Mouse (Mus musculus) C3H10T1/2 (cell line): ENCODE results near the gene 1110065P20Rik. TPM values are rescaled to one million over a fixed set of nuclear protein-coding genes. Genes with fewer than 3 reads are reported as not detected.

ENCODE experiments used
- polyA plus RNA-seq, 2 experiments: library from polyadenylated mRNA; unstranded; fragments of >200 nt; fragmentation: generic; extraction: Trizol; gene quantifications; one replicate each; pipeline ENCODE4 v1.2.1; 2012; ENCODE audit warnings: missing spikeins in 2 of 2

Gene 1110065P20Rik
- polyA plus RNA-seq: 100 to 1,000 TPM in 1 of 2 experiments, 10 to 100 TPM in 1; 69.5 to 108 TPM

DNA sequence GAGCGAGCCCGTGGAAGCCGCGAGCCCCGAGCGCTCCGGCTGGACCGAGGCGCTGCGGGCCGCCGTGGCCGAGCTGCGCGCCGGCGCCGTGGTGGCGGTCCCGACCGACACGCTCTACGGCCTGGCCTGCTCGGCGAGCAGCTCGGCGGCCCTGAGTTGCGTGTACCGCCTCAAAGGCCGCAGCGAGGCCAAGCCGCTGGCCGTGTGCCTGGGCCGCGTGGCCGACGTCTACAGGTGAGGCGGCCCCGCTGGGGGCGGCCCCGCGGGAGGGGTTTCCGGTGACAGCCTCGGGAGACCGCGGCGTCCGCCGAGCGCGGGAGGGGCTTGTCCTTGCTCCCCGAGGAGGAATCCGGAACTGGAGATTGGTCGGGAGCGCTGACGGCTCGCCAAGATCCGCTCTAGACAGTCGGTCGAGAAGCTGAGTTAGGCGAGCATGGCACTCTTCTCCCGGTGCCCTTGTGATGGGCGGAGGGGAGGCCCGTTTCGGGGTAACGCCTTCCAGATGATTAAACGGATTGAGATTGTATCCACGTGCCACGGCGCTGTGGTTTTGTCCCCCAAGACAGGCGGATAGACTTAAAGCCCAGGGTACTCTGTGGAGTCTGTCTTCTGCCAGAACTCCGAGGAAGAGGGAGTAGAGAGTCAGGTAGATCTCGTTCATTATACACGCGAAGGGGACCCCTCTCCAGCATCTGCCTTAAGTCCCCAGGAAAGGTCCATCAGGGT, at the start of gene 1110065P20Rik:
TSS of gene 1110065P20Rik (minus strand) at position 264 of the 726 bp plus-strand sequence.

DNA sequence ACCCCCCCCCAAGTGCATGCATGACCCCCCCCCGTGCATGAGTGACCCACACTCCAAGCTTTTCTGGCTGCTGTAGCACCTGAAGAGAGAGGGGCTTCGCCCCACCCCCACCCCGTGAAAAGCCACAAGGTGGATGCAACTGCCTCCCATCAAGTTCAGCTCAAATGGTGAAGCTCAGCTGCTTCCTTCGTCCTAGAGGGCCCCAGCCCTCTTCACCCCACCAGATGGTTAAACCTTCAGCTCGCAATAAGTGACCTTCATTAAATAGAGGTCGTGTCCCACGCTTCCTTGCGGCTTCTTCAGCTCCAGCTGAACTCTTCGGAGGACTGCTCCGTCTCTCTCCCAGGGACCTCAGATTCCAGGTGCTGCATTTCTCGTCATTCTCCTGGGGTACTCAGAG, 29.6 kb upstream of the 1110065P20Rik start, which contains the start of gene Epha10:
TSS of gene Epha10 (plus strand) at position 301 of the 400 bp plus-strand sequence.

DNA sequence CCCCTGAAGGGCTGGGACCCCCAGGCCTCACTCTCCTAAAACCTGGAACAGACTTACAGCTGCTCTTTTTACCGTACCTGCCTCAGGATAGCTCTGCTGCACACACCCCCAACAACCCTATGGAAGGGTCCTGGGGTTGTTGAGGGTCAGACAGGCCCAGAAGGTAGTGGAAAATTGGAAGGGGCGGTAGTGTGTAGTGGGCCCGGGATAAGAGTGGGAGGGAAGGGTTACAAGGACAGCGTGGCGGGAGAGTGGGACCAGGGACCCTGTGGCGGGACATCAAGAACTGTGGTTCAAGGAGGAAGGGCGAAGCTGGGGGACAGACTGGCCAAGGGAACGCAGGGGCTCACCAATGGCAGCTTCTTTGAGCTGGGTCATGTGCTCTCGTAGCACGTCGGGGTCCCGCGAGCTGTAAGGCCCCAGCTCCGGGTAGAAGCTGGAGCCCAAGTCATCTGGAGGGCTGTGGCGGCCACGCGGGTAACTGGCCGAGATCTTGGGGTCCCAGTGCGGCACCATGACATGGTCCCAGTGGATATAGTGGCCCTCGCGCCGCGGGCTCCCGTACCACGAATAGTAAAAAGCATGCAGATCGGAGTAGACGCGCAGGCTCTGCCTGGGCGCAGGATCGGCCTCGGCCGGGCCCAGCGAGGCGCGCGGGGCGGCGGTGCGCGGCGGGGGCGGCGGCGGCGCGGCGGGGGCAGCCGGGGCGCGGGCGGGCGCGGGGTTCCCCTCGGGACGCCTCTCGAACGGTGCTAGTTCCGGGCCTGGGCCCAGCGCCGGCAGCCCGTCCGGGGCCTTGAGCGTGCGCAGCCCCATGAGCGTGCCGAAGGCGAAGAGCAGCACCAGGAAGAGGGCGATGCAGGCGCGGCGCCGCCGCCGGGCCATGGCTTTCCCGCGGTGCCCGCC, 10.5 kb upstream of the 1110065P20Rik start, which contains the start of gene Maneal:
TSS of gene Maneal (minus strand) at position 889 of the 906 bp plus-strand sequence.

DNA sequence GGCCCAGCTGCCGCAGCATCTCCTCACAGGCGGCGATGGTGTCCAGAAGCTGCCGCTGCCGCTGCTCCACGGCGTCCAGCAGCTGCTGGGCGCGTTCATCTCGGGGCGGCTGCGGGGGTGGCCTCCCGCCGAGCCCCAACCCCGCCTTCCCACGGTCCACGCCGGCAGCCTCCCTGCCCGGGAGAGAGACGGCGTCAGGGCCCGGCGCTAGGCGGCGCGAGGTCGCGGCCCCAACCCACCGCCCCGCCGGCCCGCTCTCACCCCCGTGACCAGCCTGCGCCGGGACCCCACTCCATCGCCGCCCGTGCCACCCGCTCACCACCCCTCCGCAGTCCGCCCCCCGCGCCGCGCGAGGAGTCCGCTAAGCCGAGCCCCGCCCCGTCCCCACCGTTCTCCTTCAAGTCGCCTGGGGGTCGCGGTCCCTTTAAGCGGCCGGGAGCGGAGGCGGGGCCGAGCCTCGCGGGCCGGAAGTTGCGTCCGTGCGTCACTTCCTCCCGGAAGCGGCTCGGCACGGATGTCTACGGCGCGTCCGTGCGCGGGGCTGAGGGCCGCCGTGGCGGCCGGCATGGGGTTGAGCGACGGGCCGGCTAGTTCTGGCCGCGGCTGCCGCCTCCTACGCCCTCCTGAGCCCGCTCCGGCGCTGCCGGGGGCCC, 609 bp downstream of the 1110065P20Rik start, which contains the start of gene Yrdc:
TSS of gene Yrdc (plus strand) at position 419 of the 653 bp plus-strand sequence.

DNA sequence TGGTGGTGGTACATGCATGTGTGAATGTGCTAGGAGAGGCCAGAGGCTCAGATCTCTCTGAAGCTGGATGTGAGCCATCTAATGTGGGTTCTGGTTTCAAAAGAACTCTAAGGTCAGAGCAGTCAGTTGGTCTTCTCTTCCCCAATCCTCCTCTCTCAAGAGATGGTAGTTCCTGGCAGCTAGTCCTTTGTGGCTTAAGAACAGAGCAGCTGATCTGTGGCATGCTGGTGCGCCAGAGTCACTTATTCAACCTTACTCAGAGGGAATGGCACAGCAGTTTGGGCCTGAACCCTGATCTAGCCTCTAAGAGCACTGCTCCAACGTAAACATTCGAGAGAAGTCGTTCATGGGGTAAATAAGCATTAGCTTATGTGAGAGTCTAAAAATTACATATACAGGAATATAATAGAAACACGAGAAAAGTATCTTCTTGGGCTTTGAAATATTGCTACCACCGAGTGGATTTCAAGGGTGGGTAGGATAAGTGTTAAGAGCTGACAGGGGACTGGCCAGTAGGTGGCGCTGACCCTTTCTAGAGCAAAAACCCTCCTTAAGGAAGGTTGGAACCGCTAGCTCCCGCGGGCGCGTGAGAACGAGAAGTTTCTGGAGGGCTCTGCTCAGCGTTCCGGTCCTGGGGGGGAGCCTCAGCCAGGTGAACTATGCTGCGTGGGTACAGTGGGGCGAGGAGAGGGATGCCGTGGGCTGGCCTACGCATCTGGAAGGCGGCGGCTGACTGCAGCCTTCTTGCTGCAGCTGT, 49.3 kb downstream of the 1110065P20Rik start, which contains the start of gene Mtf1:
TSS of gene Mtf1 (plus strand) at position 553 of the 757 bp plus-strand sequence.

Other genes starting within 250 kb of the 1110065P20Rik start
- not detected for gene 3100002H09Rik, start 240.4 kb downstream of the 1110065P20Rik start, polyA plus RNA-seq
- gene Pou3f1, start 194.4 kb downstream of the 1110065P20Rik start, polyA plus RNA-seq: under 1 TPM; 0.01 to 0.08 TPM
- 10 to 100 TPM; 11.2 to 23.2 TPM for gene Utp11, start 157.6 kb downstream of the 1110065P20Rik start, polyA plus RNA-seq
- 100 to 1,000 TPM in 1 of 2 experiments, 10 to 100 TPM in 1; 77.3 to 100 TPM for gene Fhl3, start 150.5 kb downstream of the 1110065P20Rik start, polyA plus RNA-seq
- 10 to 100 TPM; 16.8 to 46.6 TPM for gene Sf3a3, start 136.4 kb downstream of the 1110065P20Rik start, polyA plus RNA-seq
- gene Inpp5b, start 109.3 kb downstream of the 1110065P20Rik start, polyA plus RNA-seq: 10 to 100 TPM in 1 of 2 experiments, 1 to 10 TPM in 1; 2.3 to 15.3 TPM
- gene Mtf1, start 49.1 kb downstream of the 1110065P20Rik start, polyA plus RNA-seq: 1 to 10 TPM; 4.3 to 6.6 TPM
- 10 to 100 TPM; 16.5 to 25.7 TPM for gene Yrdc, start 517 bp downstream of the 1110065P20Rik start, polyA plus RNA-seq
- not detected for gene Maneal, start 11.0 kb upstream of the 1110065P20Rik start, polyA plus RNA-seq
- not detected for gene Epha10, start 29.7 kb upstream of the 1110065P20Rik start, polyA plus RNA-seq
- 1 to 10 TPM in 1 of 2 experiments, under 1 TPM in 1; 0.81 to 6.4 TPM for gene 9930104L06Rik, start 85.9 kb upstream of the 1110065P20Rik start, polyA plus RNA-seq
- 10 to 100 TPM; 48.3 to 77.0 TPM for gene Cdca8, start 88.1 kb upstream of the 1110065P20Rik start, polyA plus RNA-seq
- gene Rspo1, start 135.2 kb upstream of the 1110065P20Rik start, polyA plus RNA-seq: under 1 TPM in 1 of 2 experiments, not detected in 1; 0.05 TPM
- gene Gnl2, start 165.4 kb upstream of the 1110065P20Rik start, polyA plus RNA-seq: 10 to 100 TPM in 1 of 2 experiments, 1 to 10 TPM in 1; 3.8 to 21.1 TPM
- gene Dnali1, start 214.5 kb upstream of the 1110065P20Rik start, polyA plus RNA-seq: under 1 TPM in 1 of 2 experiments, not detected in 1; 0.09 TPM
- gene Snip1, start 215.5 kb upstream of the 1110065P20Rik start, polyA plus RNA-seq: 10 to 100 TPM in 1 of 2 experiments, 1 to 10 TPM in 1; 5.5 to 12.8 TPM
- gene Meaf6, start 233.9 kb upstream of the 1110065P20Rik start, polyA plus RNA-seq: 10 to 100 TPM; 26.0 to 29.2 TPM